Mouse (Mus musculus): Measurements from ENCODE around the gene Cd244a.

Gene Cd244a

DNA sequence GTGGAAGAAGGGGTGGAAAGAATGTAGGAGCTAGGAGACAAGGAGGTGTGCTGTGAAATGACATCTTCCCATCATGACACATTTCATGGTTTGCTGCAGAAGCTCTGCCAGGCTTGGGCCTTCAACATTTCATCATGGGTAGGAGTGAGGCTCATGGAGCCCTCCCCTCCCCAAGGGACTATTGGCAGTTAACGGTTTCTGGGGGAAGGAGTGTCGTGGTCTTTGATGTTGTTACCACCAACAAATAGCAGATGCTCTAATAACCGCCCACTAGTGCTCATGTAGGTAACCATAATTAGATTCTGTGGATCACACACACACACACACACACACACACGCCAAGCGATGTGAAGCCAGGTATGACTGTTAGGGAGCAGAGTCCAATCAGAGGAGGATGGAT, 93.7 kb downstream of the Cd244a start, which contains the start of gene Slamf7:
TSS of gene Slamf7 (minus strand) at position 302 of the 400 bp plus-strand sequence.
- no peak for DNase-seq (ENCODE audit: low spot score)

DNA sequence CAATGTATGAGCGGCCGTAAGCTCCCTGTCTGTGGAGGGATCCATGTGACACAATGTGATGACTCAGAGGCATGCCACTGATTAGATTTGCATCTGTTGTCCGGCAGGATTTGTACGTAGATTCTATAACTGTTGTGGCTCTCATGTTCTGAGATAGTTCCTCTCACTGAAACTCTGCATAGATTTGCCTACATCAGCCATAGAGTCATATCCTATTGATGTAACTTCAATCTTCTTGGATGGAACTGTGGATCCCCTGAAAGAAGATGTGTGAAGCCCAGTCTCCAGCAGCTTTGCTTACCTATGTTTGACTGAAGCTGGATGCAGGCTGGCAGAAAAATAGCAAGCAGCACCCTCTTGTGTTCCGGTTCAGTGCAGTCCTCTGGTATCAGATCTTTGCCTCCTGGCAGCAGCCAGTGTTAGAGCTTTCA, 99.6 kb downstream of the Cd244a start:
- no peak for DNase-seq (ENCODE audit: low spot score)

Measured in retina, embryonic 14.5 days (tissue).